Mouse (Mus musculus): ENCODE data around the gene Shank2. TPM values are rescaled to one million over a fixed set of nuclear protein-coding genes. Genes with fewer than 3 reads are reported as not detected.

The Shank2 gene
- total RNA-seq, 1 experiment from 2014 or later, result 5.6 TPM

GRCm38 (mm10) chr7:144338694-144339093 lies 337.0 kb downstream of the Shank2 start:
- DNase-seq, result no peak

- DNase-seq, result peak; percentile 51
Measured at GRCm38 (mm10) chr7:144340376-144340775, 338.6 kb downstream of the Shank2 start.

- no peak for DNase-seq
Measured at GRCm38 (mm10) chr7:144366133-144366532, 364.4 kb downstream of the Shank2 start.

- DNase-seq, result no peak
Measured at GRCm38 (mm10) chr7:144373059-144373458, 371.3 kb downstream of the Shank2 start.

GRCm38 (mm10) chr7:144375483-144375882 lies 373.8 kb downstream of the Shank2 start:
- no peak for DNase-seq

- DNase-seq, result no peak
Measured at GRCm38 (mm10) chr7:144378254-144378653, 376.5 kb downstream of the Shank2 start.

GRCm38 (mm10) chr7:144379243-144379884 lies 377.6 kb downstream of the Shank2 start:
- no peak for DNase-seq

GRCm38 (mm10) chr7:144381588-144381987 lies 379.9 kb downstream of the Shank2 start:
- DNase-seq, result no peak

GRCm38 (mm10) chr7:144387537-144387936 lies 385.8 kb downstream of the Shank2 start:
- no peak for DNase-seq

- no peak for DNase-seq
Measured at GRCm38 (mm10) chr7:144389704-144390103, 388.0 kb downstream of the Shank2 start.

- no peak for DNase-seq
Measured at GRCm38 (mm10) chr7:144390676-144391075, 388.9 kb downstream of the Shank2 start.

- DNase-seq, result no peak
Measured at GRCm38 (mm10) chr7:144391727-144392126, 390.0 kb downstream of the Shank2 start.

- no peak for DNase-seq
Measured at GRCm38 (mm10) chr7:144402492-144402891, 400.8 kb downstream of the Shank2 start.

GRCm38 (mm10) chr7:144407675-144408074 lies 405.9 kb downstream of the Shank2 start:
- no peak for DNase-seq

GRCm38 (mm10) chr7:144408464-144409000 lies 406.8 kb downstream of the Shank2 start:
- no peak for DNase-seq

- no peak for DNase-seq
Measured at GRCm38 (mm10) chr7:144409682-144410081, 408.0 kb downstream of the Shank2 start.

- no peak for DNase-seq
Measured at GRCm38 (mm10) chr7:144411967-144412906, 410.5 kb downstream of the Shank2 start.

- DNase-seq, result no peak
Measured at GRCm38 (mm10) chr7:144414632-144415031, 412.9 kb downstream of the Shank2 start.

- DNase-seq, result peak; percentile 56
Measured at GRCm38 (mm10) chr7:144415795-144416194, 414.1 kb downstream of the Shank2 start.

- DNase-seq, result no peak
Measured at GRCm38 (mm10) chr7:144417234-144417633, 415.5 kb downstream of the Shank2 start.

- DNase-seq, result peak; percentile 86
Measured at GRCm38 (mm10) chr7:144417644-144418343, 416.1 kb downstream of the Shank2 start.

- no peak for DNase-seq
Measured at GRCm38 (mm10) chr7:144420552-144420951, 418.8 kb downstream of the Shank2 start.

Data from adrenal gland, postnatal 14 days (tissue).